Mouse (Mus musculus): ENCODE measurements at regions not wholly inside any gene's neighbourhood (a gene's known extent, or its start where the extent isn't known, plus 50 kb on each side); places are given as distances from the start of the nearest gene placed in this dataset.

DNA sequence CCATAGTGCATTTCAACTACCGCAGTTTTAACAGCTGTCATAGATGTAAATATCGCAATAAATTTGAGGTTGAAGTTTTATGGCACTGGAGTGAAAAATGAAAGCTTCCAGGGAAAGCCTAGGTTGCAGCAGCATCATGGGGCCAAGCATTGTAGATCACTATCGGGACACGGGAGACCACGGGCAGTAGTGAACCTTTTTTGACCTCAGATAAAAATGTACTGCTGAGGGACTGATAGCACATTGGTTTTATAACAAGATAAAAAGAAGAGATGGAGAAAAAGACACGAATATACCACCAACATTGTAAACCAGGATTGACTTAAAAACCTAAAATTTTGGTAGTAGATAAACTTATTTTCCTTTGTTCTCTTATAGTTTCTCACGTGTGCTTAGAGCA is 143.1 kb upstream of the Eya4 start:
- ATAC-seq (replicated peaks; ENCODE audit: poor library complexity, severe bottlenecking): no peak

DNA sequence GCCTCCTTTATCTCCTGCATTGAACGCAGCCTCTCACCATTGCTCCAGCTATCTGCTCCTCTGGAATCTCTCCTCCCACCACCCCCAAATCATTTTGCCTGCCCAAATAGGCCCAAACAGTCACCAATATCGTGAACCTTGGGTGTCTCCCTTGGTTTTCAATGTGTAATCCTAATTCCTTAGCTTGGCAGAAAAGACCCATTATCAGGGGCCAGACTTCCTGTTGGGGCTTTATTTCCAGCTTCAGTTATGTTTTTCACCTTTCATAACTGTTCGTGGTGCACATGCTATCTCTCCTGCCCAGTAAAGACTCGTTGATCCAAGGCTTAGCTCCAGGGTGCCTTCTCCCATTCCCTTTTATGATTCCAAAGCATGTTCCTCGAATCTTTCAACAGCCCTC is 142.4 kb upstream of the Eya4 start:
- no peak for ATAC-seq (replicated peaks; ENCODE audit: poor library complexity, severe bottlenecking)

DNA sequence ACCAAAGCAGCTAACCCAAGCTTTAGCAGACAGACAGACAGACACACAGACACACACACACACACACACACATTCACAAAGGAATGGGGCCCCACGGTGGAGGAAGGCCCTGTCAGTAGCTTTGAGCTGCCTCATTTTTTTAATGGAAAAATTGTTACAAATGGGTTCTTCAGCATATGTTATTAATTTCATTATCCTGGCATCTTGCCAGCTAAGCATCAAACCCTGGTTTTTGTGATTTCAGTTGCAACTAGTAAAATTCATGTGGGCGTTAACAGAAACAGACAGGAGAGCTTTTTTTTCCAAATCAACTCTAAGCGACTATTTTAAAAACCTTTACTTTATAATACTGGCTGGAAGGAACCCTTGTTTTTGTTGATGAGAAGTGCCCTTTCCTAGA is 138.4 kb upstream of the Eya4 start:
- no peak for ATAC-seq (replicated peaks; ENCODE audit: poor library complexity, severe bottlenecking)

DNA sequence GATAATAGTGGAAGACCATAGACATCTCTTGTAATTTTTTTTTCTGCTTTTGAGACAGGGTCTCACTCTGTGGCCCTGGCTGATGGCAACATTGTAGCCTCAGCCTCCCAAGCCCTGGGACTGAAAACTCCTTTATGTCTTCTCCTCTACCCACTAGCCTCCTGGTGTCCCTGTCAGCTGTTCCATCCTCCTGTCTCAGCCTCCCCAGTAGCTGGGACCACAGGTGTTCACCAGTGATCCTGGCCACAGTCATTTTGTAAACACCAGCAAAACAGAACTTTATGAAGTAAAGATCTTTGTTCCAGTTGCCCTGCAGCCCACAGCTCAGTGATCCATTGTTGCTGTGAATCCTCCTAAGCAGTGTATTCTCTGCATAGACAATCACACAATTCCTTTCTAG is 129.9 kb upstream of the Eya4 start:
- ATAC-seq (replicated peaks; ENCODE audit: poor library complexity, severe bottlenecking): no peak

DNA sequence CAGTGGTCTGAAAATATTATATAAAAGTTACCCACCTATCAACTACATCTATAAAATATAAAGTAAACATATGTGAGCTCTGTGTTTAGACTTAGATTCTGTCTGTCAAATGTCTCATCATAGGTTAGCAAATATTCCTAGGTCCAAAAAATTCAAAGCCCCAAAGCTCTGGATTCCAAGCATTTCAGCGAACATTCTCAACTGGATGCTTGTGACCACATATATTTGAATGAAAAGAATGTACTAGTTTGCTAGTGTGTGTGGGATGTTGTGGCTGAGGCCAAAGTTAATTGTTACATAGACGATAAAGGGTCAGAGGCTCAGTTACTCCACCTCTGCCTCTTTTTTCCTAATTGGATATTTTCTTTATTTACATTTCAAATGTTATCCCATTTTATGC is 128.3 kb upstream of the Eya4 start:
- no peak for ATAC-seq (replicated peaks; ENCODE audit: poor library complexity, severe bottlenecking)

DNA sequence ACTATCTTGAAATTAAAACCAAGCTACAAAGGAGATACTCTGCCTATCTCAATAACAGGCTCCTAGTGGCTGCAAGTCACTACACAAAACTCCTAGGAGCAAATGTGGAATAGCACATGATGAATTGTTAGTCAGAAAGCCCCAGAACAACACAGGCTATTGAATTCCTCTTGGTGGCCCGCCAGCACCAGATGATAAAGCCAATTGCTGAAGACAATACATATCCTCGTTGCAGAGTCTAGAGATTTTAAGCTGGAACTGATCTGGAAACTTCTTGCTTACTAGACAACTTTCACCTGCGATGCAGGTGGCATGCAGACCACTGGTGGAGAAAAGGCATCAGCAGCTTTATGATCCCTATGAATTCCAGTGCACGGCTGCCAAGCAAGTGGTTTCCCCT is 126.5 kb upstream of the Eya4 start:
- no peak for ATAC-seq (replicated peaks; ENCODE audit: poor library complexity, severe bottlenecking)

DNA sequence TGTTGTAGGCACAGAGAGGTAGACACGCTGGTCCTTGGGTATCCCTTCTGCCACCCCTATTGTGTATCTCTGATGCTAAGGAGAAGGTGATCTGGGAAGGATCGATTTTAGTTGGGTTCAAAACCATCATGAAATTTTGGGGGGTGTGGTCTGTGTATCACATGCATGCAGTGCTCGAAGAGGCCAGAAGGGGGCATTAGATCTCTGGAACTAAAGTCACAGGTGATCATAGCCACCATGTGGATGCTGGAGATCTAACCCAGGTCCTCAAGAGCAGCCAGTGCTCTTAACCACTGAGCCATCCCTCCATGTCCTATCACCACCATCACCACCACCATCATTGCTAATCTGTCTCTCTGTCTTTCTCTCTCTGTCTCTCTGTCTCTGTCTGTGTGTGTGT is 100.4 kb upstream of the Eya4 start:
- ATAC-seq (replicated peaks; ENCODE audit: poor library complexity, severe bottlenecking): no peak

DNA sequence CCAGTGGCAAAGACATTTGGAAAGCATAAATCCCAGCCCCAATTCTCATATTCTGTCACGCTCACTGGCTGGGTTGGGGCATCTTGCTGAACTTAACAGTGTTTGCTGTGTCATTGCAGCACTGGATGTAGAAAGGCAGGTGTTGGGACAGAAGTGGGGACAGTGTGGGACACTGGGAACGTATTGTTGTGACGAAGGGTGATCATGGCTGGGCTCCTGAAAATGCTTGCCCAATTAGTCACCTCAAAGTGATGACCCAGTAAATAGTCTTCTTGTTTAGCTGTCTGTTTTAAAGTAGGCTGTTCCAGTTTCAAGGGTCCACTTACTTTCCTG is 100.0 kb upstream of the Eya4 start:
- ATAC-seq (replicated peaks; ENCODE audit: poor library complexity, severe bottlenecking): no peak

DNA sequence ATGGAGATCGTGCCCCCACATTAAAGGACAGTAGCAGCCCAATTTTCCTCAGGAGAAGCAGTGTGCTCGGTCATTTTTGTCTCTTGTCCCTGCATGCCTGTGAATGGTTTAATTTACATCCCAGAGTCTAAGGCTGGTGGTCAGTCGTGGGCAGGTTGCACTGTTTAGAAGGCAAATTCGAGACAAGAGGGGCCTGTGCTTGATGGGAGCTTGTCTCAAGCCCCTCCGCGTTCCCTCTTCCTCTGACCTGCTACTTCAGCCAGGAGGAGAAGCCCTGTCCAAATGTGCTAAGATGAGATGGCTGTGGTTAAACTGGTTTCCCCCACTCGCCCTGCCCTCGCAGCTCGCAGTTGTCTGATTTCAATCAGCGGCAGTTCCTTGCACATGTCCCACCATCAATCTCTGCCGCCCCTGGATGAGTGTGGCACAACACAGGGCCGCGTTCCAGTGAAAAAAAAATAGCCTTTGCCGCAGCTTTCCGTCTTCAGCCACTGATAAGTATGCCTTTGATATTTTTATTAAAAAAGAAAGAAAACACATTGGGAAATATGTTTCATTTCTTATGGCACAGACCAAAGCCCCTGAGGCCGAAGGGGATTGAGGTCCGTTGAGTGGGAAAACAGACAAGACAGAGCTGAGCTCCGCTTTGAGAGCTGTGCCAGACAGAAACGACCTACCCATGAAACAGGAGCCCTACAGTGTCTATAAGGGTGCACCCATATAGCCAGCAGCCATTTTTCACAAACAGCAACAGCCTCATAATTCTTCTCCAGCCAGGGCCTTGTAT is 99.5 kb upstream of the Eya4 start:
- ATAC-seq (replicated peaks; ENCODE audit: poor library complexity, severe bottlenecking): no peak

DNA sequence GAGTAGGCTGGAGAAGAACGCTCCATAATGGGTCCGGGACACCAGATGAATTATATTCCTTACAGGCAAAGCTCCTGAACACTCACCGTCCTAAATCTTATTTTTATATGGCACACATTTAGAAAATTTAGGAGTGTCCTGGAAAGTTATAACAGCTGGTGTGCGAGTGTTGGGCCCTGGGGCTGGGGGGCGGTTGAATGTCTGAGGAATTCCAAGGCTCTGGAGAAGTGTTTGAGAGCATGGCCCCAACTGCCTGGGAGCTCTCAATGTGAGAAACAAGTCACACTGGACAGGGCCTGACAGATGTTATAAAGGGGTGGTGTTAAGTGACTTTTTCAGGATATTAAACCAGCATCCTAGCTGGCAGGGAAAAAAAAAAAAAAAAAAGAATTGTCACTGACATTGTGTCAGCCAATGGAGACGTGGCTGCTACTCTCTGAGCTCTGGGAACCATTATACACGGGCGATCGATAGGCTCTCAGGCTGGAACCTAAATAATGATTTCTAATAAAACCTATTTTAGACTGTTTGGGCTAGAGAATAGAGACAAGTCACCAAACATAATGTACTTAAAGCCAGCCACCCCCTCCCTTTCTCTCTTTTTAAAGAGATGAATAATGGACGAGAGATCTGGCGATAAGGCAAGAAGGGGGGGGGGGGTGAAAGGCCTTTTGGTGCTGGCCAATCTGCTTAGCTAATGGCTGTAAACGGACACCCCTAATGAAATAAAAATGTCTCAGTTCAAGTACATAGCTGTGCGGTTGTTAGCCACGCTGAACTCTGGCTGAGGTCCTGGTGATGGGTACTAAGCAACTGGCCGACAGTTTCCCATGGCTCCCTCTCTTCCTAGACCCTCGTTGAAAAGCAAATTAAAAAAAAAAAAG is 98.6 kb upstream of the Eya4 start:
- no peak for ATAC-seq (replicated peaks; ENCODE audit: poor library complexity, severe bottlenecking)

DNA sequence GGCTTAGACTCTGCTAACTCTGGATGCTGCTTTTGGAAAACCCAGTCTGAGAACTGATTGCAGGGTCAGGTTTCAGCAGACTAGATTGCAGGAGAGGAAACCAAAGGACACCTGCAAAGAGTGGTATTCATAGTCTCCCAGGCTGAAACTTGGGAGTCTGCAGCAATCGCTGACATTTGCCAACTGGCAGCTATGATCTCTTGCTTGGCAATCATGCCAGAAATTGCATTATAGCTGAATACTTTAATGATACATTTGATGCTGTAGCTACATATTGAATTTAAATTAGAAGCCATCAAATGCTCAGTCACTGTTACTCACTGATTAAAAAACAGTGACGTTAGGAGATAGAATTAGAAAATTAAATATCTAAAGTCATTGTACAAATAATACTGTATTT is 79.8 kb upstream of the Eya4 start:
- ATAC-seq (replicated peaks; ENCODE audit: poor library complexity, severe bottlenecking): no peak

DNA sequence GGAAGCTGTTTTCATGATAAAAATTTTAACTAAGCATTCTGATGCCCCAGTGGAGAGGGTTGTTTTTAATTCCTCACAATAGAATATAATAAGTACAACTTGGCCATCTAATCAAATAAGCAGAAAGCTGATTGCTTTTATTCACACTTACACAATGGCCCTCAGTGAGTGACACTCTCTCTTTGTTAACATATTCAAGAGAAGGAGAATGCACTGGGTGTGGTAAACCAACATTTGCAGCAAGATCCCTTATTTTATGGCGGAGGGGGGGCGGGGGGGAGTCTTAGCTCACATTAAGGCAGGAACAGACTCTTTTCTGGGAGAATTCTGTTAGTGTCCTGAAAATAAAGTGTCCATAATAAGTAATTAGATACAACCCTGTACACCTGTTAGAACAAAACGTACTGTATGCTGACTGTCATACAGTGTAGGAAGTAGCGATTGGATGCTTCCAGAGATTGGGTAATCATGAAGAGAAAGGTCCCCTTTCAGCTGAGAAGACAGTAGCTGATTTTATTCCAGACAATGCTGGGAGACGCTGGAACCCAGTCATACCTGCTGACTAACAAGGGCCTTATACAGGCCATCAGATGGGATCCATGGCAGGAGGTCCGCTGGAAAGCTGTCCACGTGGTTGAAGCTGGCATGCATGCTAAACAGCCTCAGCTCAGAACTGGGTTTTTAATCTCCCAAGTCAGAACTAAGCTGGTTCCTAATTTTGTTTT is 63.4 kb upstream of the Eya4 start:
- no peak for ATAC-seq (replicated peaks; ENCODE audit: poor library complexity, severe bottlenecking)

DNA sequence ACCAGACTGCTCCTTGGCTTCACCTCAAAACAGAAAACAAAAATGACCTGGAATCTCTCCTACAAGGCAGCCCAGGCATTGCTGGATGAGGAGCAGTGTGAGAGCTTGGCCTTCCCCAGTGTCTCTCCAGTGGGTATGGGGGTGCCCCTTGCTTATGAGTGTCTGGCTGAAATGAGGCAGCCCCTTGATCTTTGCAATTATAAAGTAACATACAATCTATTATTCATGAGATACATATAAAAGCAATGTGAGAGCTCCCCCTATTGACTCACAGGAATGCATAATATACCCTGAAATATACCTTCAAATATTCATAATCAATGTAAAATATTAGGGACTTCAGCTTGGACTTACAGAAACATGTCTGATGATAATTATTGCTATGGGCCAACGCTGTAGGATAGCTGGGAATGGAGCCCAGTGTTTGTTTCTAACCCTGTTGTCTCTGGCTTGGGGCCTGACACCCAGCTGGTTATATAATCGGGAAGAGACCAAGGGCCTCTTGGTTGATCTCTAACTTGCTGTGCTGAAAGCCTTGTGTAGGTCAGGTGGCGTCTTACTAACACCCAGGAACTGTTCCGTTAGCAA is 52.9 kb upstream of the Eya4 start:
- no peak for ATAC-seq (replicated peaks; ENCODE audit: poor library complexity, severe bottlenecking)

Measured in granulocyte monocyte progenitor cell, adult 5-6 weeks (primary cell).